Mouse (Mus musculus): ENCODE data around the gene Sap30l. TPM values are rescaled to one million over a fixed set of nuclear protein-coding genes. Genes with fewer than 3 reads are reported as not detected.
"Not testable (repeated sequence)": the region's sequence is repeated elsewhere in the genome, so short reads cannot be mapped to it uniquely, and the experiment has no call there.

Sap30l gene
- total RNA-seq, 2 experiments from 2014 or later: 30.4 to 31.6 TPM

- no peak for DNase-seq
These were observed 2.0 kb upstream of the Sap30l start for GRCm38 (mm10) chr11:57799456-57799855.

- no peak for DNase-seq
These were observed 1.0 kb upstream of the Sap30l start for GRCm38 (mm10) chr11:57800266-57800951.

- DNase-seq: peak; percentile 72
These were observed 501 bp downstream of the Sap30l start for GRCm38 (mm10) chr11:57801766-57802510.

GRCm38 (mm10) chr11:57802511-57802870 is 1.1 kb downstream of the Sap30l start:
- no peak for DNase-seq

GRCm38 (mm10) chr11:57805047-57805446 is 3.6 kb downstream of the Sap30l start:
- no peak for DNase-seq

GRCm38 (mm10) chr11:57809017-57809731 is 7.7 kb downstream of the Sap30l start:
- DNase-seq: no peak

- DNase-seq: no peak
These were observed 8.3 kb downstream of the Sap30l start for GRCm38 (mm10) chr11:57809732-57810098.

- DNase-seq: peak; percentile 67
These were observed 9.6 kb downstream of the Sap30l start for GRCm38 (mm10) chr11:57811006-57811405.

- no peak for DNase-seq
These were observed 10.8 kb downstream of the Sap30l start for GRCm38 (mm10) chr11:57812212-57812611.

GRCm38 (mm10) chr11:57813641-57814040 is 12.2 kb downstream of the Sap30l start:
- no peak for DNase-seq

- DNase-seq: no peak
These were observed 16.8 kb downstream of the Sap30l start for GRCm38 (mm10) chr11:57818189-57818588.

GRCm38 (mm10) chr11:57819999-57820581 is 18.7 kb downstream of the Sap30l start:
- peak; percentile 66 for DNase-seq

- not testable (repeated sequence) for DNase-seq
These were observed 21.7 kb downstream of the Sap30l start for GRCm38 (mm10) chr11:57823159-57823558.

- DNase-seq: no peak
These were observed 22.3 kb downstream of the Sap30l start for GRCm38 (mm10) chr11:57823714-57824113.

GRCm38 (mm10) chr11:57825234-57825633 is 23.8 kb downstream of the Sap30l start:
- not testable (repeated sequence) for DNase-seq

GRCm38 (mm10) chr11:57827048-57827914 is 25.8 kb downstream of the Sap30l start:
- no peak for DNase-seq

GRCm38 (mm10) chr11:57827915-57828545 is 26.6 kb downstream of the Sap30l start:
- no peak for DNase-seq

- DNase-seq: no peak
These were observed 27.8 kb downstream of the Sap30l start for GRCm38 (mm10) chr11:57828955-57829870.

GRCm38 (mm10) chr11:57829871-57830775 is 28.7 kb downstream of the Sap30l start:
- DNase-seq: no peak
